Mouse (Mus musculus): ENCODE results near the gene Vav1.

Gene Vav1

GRCm38 (mm10) chr17:57278537-57278936 lies 363 bp upstream of the Vav1 start:
- no peak for DNase-seq (ENCODE audit: low read depth, low spot score)

- peak; percentile 68 for DNase-seq (ENCODE audit: low read depth, low spot score)
Measured at GRCm38 (mm10) chr17:57279591-57280224, 808 bp downstream of the Vav1 start.

- no peak for DNase-seq (ENCODE audit: low read depth, low spot score)
Measured at GRCm38 (mm10) chr17:57280411-57280810, 1.5 kb downstream of the Vav1 start.

- peak; percentile 42 for DNase-seq (ENCODE audit: low read depth, low spot score)
Measured at GRCm38 (mm10) chr17:57283906-57284305, 5.0 kb downstream of the Vav1 start.

GRCm38 (mm10) chr17:57285077-57285476 lies 6.2 kb downstream of the Vav1 start:
- no peak for DNase-seq (ENCODE audit: low read depth, low spot score)

- DNase-seq (ENCODE audit: low read depth, low spot score): peak; percentile 65
Measured at GRCm38 (mm10) chr17:57286718-57287355, 7.9 kb downstream of the Vav1 start.

GRCm38 (mm10) chr17:57289252-57289651 lies 10.4 kb downstream of the Vav1 start:
- no peak for DNase-seq (ENCODE audit: low read depth, low spot score)

GRCm38 (mm10) chr17:57290001-57290670 lies 11.2 kb downstream of the Vav1 start:
- peak; percentile 73 for DNase-seq (ENCODE audit: low read depth, low spot score)

- DNase-seq (ENCODE audit: low read depth, low spot score): peak; percentile 77
Measured at GRCm38 (mm10) chr17:57290671-57291055, 11.8 kb downstream of the Vav1 start.

- no peak for DNase-seq (ENCODE audit: low read depth, low spot score)
Measured at GRCm38 (mm10) chr17:57292302-57292701, 13.4 kb downstream of the Vav1 start.

- no peak for DNase-seq (ENCODE audit: low read depth, low spot score)
Measured at GRCm38 (mm10) chr17:57292968-57293367, 14.1 kb downstream of the Vav1 start.

- DNase-seq (ENCODE audit: low read depth, low spot score): no peak
Measured at GRCm38 (mm10) chr17:57295935-57296334, 17.0 kb downstream of the Vav1 start.

GRCm38 (mm10) chr17:57297040-57297439 lies 18.1 kb downstream of the Vav1 start:
- DNase-seq (ENCODE audit: low read depth, low spot score): no peak

- DNase-seq (ENCODE audit: low read depth, low spot score): peak; percentile 49
Measured at GRCm38 (mm10) chr17:57305593-57305992, 26.7 kb downstream of the Vav1 start.

GRCm38 (mm10) chr17:57307074-57307473 lies 28.2 kb downstream of the Vav1 start:
- no peak for DNase-seq (ENCODE audit: low read depth, low spot score)

GRCm38 (mm10) chr17:57311801-57312200 lies 32.9 kb downstream of the Vav1 start:
- no peak for DNase-seq (ENCODE audit: low read depth, low spot score)

GRCm38 (mm10) chr17:57327615-57328014 lies 48.7 kb downstream of the Vav1 start:
- DNase-seq (ENCODE audit: low read depth, low spot score): no peak

GRCm38 (mm10) chr17:57328944-57329343 lies 50.0 kb downstream of the Vav1 start:
- DNase-seq (ENCODE audit: low read depth, low spot score): no peak

GRCm38 (mm10) chr17:57330993-57331392 lies 52.1 kb downstream of the Vav1 start:
- no peak for DNase-seq (ENCODE audit: low read depth, low spot score)

GRCm38 (mm10) chr17:57332241-57332640 lies 53.3 kb downstream of the Vav1 start:
- peak; percentile 62 for DNase-seq (ENCODE audit: low read depth, low spot score)

- DNase-seq (ENCODE audit: low read depth, low spot score): no peak
Measured at GRCm38 (mm10) chr17:57334001-57334760, 55.3 kb downstream of the Vav1 start.

- DNase-seq (ENCODE audit: low read depth, low spot score): peak; percentile 81
Measured at GRCm38 (mm10) chr17:57334761-57335150, 55.9 kb downstream of the Vav1 start.
